Mouse (Mus musculus) urinary bladder, adult 18-20 months (tissue): Measurements from ENCODE around the gene Aldh3b3.

ENCODE experiments used
- DNase-seq, 2 experiments: peaks; one replicate each; pipeline ENCODE4 v3.0.0; 2022; ENCODE audit warnings: low spot score in 2 of 2, mixed read lengths in 2 of 2

Aldh3b3 gene

GRCm38 (mm10) chr19:4000949-4001525 lies 42.6 kb downstream of the Aldh3b3 start:
- no peak for DNase-seq

DNA sequence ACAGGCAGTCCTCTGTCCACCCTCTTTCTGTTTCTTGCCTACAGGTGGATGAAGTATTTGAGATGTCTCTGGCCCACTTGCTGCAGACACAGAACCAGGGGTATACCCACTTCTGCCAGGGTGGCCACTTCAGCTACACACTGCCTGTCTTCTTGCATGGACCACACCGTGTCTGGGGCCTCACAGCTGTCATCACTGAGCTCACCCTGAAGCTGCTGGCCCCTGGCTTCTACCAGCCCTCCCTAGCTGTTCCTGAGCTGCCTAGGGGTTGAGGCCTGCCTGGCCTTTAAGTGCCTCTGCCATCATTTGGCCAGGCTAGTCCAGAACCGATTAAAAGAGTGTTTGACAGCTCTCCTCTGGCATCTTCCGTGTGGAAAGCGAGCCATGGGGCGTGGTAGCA lies 43.3 kb downstream of the Aldh3b3 start:
- no peak for DNase-seq

GRCm38 (mm10) chr19:4003112-4003511 lies 44.7 kb downstream of the Aldh3b3 start, which contains the start of gene Doc2g:
Gene Doc2g, plus strand, starts transcription at chr19:4003313.
- no peak for DNase-seq

- no peak for DNase-seq
Measured at GRCm38 (mm10) chr19:4003641-4004040, 45.2 kb downstream of the Aldh3b3 start.

- no peak for DNase-seq
Measured at GRCm38 (mm10) chr19:4004331-4004730, 45.9 kb downstream of the Aldh3b3 start.

- DNase-seq = no peak
Measured at GRCm38 (mm10) chr19:4005091-4005490, 46.6 kb downstream of the Aldh3b3 start.

- no peak for DNase-seq
Measured at GRCm38 (mm10) chr19:4005971-4006370, 47.5 kb downstream of the Aldh3b3 start.

DNA sequence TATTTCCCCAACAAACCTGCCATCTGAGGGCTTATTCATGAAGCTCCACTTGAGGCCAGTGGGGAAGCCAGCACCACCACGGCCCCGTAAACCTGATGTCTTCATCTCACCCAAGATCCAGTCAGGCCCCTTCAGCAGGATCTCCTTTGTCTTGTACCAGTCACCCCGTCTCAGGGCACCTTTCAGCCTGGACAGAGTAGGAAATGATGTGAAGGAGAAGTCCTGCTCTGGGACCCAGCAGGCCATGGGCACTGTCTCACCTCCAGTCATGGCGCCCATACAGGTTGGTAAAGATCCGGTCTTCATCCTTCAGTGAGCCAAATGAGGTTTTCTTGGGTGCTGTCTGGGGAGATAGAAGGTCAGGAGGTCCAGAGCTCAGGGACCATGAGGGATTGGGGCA lies 52.6 kb downstream of the Aldh3b3 start:
- no peak for DNase-seq

- DNase-seq = peak; percentile 85 to 95
Measured at GRCm38 (mm10) chr19:4012432-4013022, 54.1 kb downstream of the Aldh3b3 start, which contains the start of gene Ndufv1. Gene Ndufv1, minus strand, starts transcription at chr19:4012806.

- DNase-seq = no peak
Measured at GRCm38 (mm10) chr19:4013066-4013465, 54.6 kb downstream of the Aldh3b3 start.

DNA sequence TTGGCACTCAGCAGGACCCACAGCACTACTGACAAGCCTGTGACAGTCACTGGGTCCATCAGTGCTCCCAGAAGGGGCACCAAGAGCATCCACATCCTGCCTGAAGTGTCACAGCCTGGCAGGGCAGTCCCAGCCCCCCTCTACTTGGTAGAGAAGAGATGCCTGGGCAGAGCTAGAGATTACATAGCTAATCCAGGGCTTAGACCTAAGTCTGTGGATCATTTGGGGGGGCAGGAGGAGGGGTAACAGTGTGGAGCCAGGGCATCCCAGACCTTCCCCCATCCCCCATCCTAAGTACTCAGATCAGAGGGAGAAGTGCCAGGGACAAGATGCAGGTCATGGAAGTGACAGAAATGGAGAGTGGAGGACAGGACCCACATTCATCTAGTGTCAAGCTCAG lies 56.4 kb downstream of the Aldh3b3 start:
- DNase-seq = no peak

DNA sequence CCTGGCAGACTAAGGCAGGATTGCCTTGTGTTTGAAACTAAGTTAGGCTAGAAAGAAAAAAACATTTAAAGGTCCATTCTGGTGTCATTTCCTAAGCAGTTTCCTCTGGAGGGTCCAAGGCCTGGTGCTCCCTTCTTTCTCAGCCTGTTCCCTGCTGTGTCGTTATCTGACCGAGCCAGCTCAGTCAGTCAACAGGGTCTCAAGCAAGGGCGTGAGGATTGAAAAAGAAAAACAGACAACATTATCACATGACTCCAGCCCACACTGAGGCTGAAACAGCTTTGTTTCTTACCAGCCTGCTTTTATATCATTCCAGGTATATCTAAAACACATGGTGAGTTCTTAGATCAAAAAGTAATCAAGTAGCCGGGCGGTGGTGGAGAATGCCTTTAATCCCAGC lies 57.2 kb downstream of the Aldh3b3 start:
- no peak for DNase-seq

GRCm38 (mm10) chr19:4017921-4018587 lies 59.6 kb downstream of the Aldh3b3 start:
- no peak for DNase-seq

DNA sequence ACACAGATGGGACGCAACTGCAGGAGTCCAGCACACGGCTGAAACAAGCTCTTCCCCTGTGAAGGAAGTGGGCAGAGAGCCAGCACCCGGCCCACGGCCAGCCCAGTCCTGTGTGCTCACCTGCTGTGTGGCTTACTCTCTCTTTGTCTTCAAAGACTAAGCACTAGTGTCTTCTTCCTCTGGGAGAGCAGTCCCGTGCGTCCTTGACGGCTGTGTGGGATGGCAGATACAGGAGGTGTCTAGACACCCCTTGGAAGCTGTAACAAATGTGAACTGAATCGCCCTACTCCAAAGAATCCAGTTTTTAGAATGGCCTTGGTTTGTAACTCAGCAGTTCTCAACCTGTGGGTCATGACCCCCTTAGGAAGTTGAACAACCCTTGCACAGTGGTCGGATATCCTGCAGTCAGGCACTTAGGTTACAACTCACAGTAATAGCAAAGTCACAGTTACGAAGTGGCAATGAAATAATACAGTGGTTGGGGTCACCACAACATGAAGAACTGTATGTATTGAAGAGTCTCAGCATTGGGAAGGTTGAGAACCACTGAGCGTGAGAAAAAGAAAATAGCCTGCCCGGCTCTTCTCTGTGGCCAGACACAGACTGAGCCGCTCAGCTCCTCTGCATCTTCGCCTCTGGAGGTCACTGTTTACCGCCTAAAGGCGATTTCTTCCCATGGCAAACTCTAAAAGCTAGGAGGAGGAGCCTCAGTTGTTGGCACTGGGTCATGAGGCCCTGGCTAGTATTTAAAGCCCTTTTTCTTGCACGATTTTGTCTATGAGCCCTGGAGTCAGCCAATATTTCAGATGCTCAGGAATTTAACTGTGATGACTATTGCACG lies 60.5 kb downstream of the Aldh3b3 start:
- DNase-seq = peak; percentile 63 to 82
